In the genomic region with DNA sequence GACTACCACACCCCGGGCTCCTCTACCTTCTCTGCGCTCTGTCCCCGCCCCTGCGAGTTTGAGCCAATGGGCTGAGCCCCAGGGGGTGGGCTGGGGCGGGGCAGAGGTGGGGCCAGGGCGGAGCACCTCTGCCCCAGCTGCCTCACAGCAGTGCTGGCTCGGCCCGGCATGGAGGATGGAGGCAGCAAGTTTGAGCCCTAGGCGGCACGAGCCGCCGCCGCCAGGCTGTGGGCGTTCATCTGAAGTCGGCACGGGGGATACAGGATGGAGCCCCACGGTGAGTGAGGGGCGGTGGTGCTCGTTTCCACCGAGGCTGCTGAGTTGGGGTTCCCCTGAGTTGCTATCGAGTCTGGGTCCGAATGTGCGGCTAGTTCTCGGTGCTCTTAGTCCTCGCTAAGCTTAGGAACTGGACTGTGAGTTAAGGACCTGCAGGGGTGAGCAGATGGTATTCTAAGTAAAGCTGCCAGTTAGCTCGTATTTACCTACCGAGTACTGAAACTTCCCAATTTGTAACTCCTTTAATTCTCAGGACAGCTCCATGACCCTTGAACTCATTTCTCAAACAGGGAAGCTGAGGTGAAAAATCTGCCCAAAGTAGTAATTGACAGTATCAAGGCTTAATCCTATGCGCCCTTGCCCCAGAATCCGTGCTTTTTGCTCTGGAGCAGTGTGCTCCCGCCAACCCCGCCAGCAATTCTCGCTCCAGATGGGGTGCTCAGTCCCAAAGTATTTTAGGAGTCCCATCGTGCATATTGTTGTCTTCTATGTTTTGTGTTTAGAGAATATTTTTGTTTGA, we compare ENCODE assay signal across 8 mouse cellular contexts. TPM values are rescaled to one million over a fixed set of nuclear protein-coding genes. Genes with fewer than 3 reads are reported as not detected.
A peak's percentile ranks its signal among the peaks of the same experiment; 100 is the strongest.
DNase-seq lines count a peak whose midpoint lies in the region; ATAC-seq lines count a peak whose summit lies in the region.

No protein-coding gene starts in this region.

- H3K27ac ChIP-seq in intestine, embryonic 15.5 days = peak overlapping the region; percentile 29; the same call in 1 of the 2 replicates
- peak overlapping the region; percentile 79 for H3K27ac ChIP-seq in midbrain, embryonic 10.5 days (replicated peaks)

- peaks cover 4% of the 10 kb centered on the region for H3K4me1 ChIP-seq in intestine, embryonic 15.5 days (replicated peaks)
- H3K4me1 ChIP-seq in midbrain, embryonic 10.5 days = peaks cover 23% of the 10 kb centered on the region

- peak; percentile 100 for ATAC-seq in intestine, embryonic 15.5 days

- intact Hi-C loops in gastrocnemius, postnatal 36 days (cut with DNase I) = loop anchor here (5.0 kb wide), 2 partner anchors 81 to 154 kb away; no protein-coding TSS in a partner anchor
- intact Hi-C loops in left cerebral cortex, postnatal 36 days (cut with DNase I) = loop anchor here (5.0 kb wide), 1 partner anchor 154 kb away; no protein-coding TSS in a partner anchor

- peak overlapping the region; percentile 60 for H3K4me3 ChIP-seq in intestine, embryonic 15.5 days (replicated peaks)
- H3K4me3 ChIP-seq in midbrain, embryonic 10.5 days = peak overlapping the region; percentile 71

- WGBS in intestine, embryonic 15.5 days = 2% methylated on average over 33 of the region's 33 CpGs
- WGBS in midbrain, embryonic 10.5 days = under 1% methylated on average over 33 of the region's 33 CpGs

- peak overlapping the region; percentile 70 for H3K4me2 ChIP-seq in intestine, embryonic 15.5 days (replicated peaks)

- DNase-seq in adrenal gland, adult 8-10 months = peak; percentile 86
- DNase-seq in embryo, embryonic 11.5 days (ENCODE audit: low read depth, low spot score) = peak; percentile 81
- peak; percentile 86 to 88 for DNase-seq in gastrocnemius, postnatal 36 days
- peak; percentile 74 to 81 for DNase-seq in left cerebral cortex, postnatal 36 days (ENCODE audit: low spot score in 2 of 2)
- peak; percentile 90 for DNase-seq in midbrain, embryonic 10.5 days (ENCODE audit: low spot score)
- peak; percentile 64 for DNase-seq in right cerebral cortex, postnatal 4 days
- peak; percentile 95 for DNase-seq in yolk sac, embryonic 10.5 days (ENCODE audit: low spot score)

- H3K27me3 ChIP-seq in intestine, embryonic 15.5 days (replicated peaks) = no peaks in the 10 kb centered on the region
- H3K27me3 ChIP-seq in midbrain, embryonic 10.5 days (ENCODE audit: low read depth, poor library complexity, severe bottlenecking) = peaks cover 29% of the 10 kb centered on the region

- H3K9me3 ChIP-seq in intestine, embryonic 15.5 days = no peaks in the 10 kb centered on the region
- H3K9me3 ChIP-seq in midbrain, embryonic 10.5 days (replicated peaks) = no peaks in the 10 kb centered on the region

- no peaks in the 10 kb centered on the region for H3K36me3 ChIP-seq in intestine, embryonic 15.5 days
- H3K36me3 ChIP-seq in midbrain, embryonic 10.5 days = no peaks in the 10 kb centered on the region

- peak overlapping the region; percentile 55 for H3K9ac ChIP-seq in intestine, embryonic 15.5 days

RNA-seq across cellular contexts. Expression of a gene that starts 15.5 kb away (rescaled TPM):
- total RNA-seq in adrenal gland, adult 8-10 months (2022) = 10 to 100 TPM; 47.3 to 67.5 (median 51.3) TPM
- total RNA-seq in gastrocnemius, postnatal 36 days (2021) = 10 to 100 TPM; 13.8 to 15.0 TPM
- polyA plus RNA-seq in intestine, embryonic 15.5 days (2015; fragmentation: Nextera tagmentation; extraction: Ambion mirVana) = 31.5 and 40.1 TPM in 2 replicates
- total RNA-seq in left cerebral cortex, postnatal 36 days (2021) = 10 to 100 TPM; 23.2 to 27.6 TPM
- polyA plus RNA-seq in midbrain, embryonic 10.5 days (2016; fragmentation: Nextera tagmentation; extraction: Ambion mirVana) = 27.0 and 29.3 TPM in 2 replicates

Comparison
In these comparisons a context has a peak if more than half of its experiments do, and no peak if none do; other contexts are left out.
1. Peak in every context shown above with its lines: DNase-seq, ATAC-seq, H3K4me3 ChIP-seq and H3K27ac ChIP-seq.